Mouse (Mus musculus) heart, embryonic 11.5 days (tissue): ENCODE measurements around the gene Nxt1. TPM values are rescaled to one million over a fixed set of nuclear protein-coding genes. Genes with fewer than 3 reads are reported as not detected.

Source experiments
- ATAC-seq: fragments of 200-750 bp; cut with Nextera tagmentation; replicated peaks from 2 replicates; pipeline ENCODE4 v1.8.0; 2017; ENCODE audit warnings: moderate library complexity; ENCODE audit not compliant: insufficient number of reproducible peaks, low FRiP score, low TSS enrichment
- H3K27ac ChIP-seq: fragments of 300-500 bp; sonication (generic); 2 replicates; pipeline ENCODE4 v1.5.1; 2014; ENCODE audit warnings: mild to moderate bottlenecking, low read depth, low read length
- H3K27me3 ChIP-seq: fragments of 300-500 bp; sonication (generic); 2 replicates; pipeline ENCODE4 v1.6.1; 2014; ENCODE audit warnings: mild to moderate bottlenecking, low read length, mixed read lengths; ENCODE audit not compliant: control insufficient read depth, insufficient read depth
- H3K36me3 ChIP-seq: fragments of 300-500 bp; sonication (generic); 2 replicates; pipeline ENCODE4 v1.6.1; 2014; ENCODE audit warnings: mild to moderate bottlenecking, low read length, moderate library complexity, mixed read lengths; ENCODE audit not compliant: control insufficient read depth, insufficient read depth
- H3K4me1 ChIP-seq: fragments of 300-500 bp; sonication (generic); 2 replicates; pipeline ENCODE4 v1.6.1; 2014; ENCODE audit warnings: low read length; ENCODE audit not compliant: control insufficient read depth, insufficient read depth
- H3K4me2 ChIP-seq: fragments of 300-500 bp; sonication (generic); 2 replicates; pipeline ENCODE4 v1.6.1; 2014; ENCODE audit warnings: mild to moderate bottlenecking, moderate library complexity
- H3K4me3 ChIP-seq: fragments of 300-500 bp; sonication (generic); 2 replicates; pipeline ENCODE4 v1.5.1; 2014; ENCODE audit warnings: low read depth, low read length
- H3K9ac ChIP-seq: fragments of 300-500 bp; sonication (generic); 2 replicates; pipeline ENCODE4 v1.6.1; 2014; ENCODE audit warnings: mild to moderate bottlenecking, low read depth, low read length, moderate library complexity
- H3K9me3 ChIP-seq: fragments of 300-500 bp; sonication (generic); replicated peaks from 2 replicates; pipeline ENCODE4 v1.6.1; 2016; ENCODE audit warnings: low read length; ENCODE audit not compliant: control insufficient read depth
- WGBS: fragments of 180-500 bp; shearing (Covaris S2); extraction: QIAGEN DNeasy Blood & Tissue Kit; methylation state at CpG from one replicate; pipeline ENCODE4 v1.1.7; 2014; ENCODE audit not compliant: insufficient replicate concordance; 5-methylcytosine and 5-hydroxymethylcytosine counted together
- polyA plus RNA-seq: library from polyadenylated mRNA; unstranded; fragments of >200 nt; fragmentation: Nextera tagmentation; extraction: Ambion mirVana; gene quantifications from 2 replicates; pipeline ENCODE4 v1.2.1, GENCODE M21; 2014

The Nxt1 gene
- polyA plus RNA-seq, 1 experiment from 2014 or later: 71.3 TPM

DNA sequence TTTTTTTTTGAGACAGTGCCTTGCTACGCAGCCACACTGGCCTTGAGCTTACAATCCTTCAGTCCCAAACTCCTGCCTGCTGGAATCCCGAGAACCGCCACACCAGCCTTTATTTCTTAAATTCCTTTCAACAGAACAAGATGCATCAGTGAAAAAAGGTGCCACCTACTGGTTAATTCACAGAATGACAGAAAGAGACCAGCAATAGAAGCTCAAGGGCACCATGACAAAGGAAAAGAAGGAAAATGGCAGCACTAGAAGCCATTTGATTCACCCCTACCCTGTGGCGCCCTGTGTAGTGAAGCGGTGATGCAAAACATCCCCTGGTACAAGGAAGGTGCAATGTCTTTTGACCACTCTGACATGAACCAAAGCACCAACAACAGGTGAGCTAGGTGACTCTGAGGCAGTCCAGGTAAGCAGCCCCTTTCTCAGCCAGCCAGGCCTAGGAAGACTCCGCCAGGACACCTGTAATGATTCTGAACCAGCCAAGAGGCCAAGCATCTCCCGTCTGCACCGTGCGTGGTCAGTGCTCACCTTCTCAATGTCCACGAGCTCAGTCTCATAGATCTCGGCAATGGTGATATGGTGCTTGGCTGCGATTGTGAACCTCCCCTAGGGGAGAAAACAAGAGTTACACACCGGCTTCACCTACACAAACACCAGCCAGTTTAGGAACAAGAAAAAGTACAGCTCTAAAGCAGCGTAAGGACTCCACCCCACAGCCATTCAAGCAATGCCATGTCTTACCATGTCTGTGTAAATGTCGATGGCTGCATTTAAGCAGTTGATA is 34.2 kb downstream of the Nxt1 start:
- Histone ChIP-seq H3K9me3 (no peaks in the 10 kb centered on the region), H3K4me3 (no peak overlapping the region), H3K36me3 (no peaks in the 10 kb centered on the region; the same call in 1 of the 2 replicates), H3K9ac (no peak overlapping the region), H3K4me1 (no peaks in the 10 kb centered on the region), H3K27me3 (no peaks in the 10 kb centered on the region), H3K4me2 (no peak overlapping the region), H3K27ac (no peak overlapping the region)
- ATAC-seq: no peak
- WGBS: 76% methylated on average over 15 of the region's 15 CpGs

DNA sequence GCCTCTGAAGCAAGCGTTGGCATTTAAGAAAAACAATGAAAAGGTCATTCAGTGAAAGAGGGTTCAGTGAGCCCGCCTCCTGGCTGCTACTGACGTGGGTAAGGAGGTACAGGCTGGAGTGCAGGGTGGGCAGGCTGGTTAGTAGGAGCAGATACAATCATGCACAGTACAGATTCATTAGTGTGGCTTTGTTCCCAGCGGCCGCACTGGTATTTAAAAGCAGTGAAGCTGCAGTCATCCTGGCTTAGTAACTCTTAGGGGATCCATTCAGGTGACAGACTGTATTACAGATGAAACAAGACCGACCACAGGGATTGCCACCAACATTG is 34.8 kb downstream of the Nxt1 start:
- no peak for ATAC-seq
- no peak overlapping the region for H3K4me2 ChIP-seq
- no peak overlapping the region for H3K27ac ChIP-seq
- H3K27me3 ChIP-seq: no peaks in the 10 kb centered on the region
- no peaks in the 10 kb centered on the region for H3K9me3 ChIP-seq
- no peaks in the 10 kb centered on the region for H3K4me1 ChIP-seq
- WGBS: 86% methylated on average over 6 of the region's 6 CpGs
- no peaks in the 10 kb centered on the region; the same call in 1 of the 2 replicates for H3K36me3 ChIP-seq
- H3K9ac ChIP-seq: no peak overlapping the region
- no peak overlapping the region for H3K4me3 ChIP-seq

DNA sequence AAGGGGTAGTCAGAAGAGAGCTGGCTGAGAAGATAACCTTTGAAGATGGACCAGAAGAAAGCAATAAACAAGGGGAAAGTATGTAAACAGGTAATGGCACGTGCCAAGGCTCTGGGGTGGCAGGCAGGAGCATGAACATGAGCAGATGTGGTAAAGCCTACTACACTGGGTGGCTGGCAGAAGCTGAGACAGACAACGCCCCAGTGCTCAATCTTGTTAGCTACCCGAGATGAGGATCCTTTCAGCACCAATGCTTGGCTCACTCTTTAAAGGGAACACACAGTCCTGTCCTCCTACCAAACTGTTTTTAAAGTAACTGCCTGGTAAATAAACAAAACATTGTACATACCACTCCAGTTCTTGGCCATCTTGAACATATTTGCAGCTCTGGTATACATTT is 39.9 kb downstream of the Nxt1 start:
- 79% methylated on average over 3 of the region's 3 CpGs for WGBS
- no peaks in the 10 kb centered on the region for H3K27me3 ChIP-seq
- no peak for ATAC-seq
- H3K4me2 ChIP-seq: no peak overlapping the region
- H3K27ac ChIP-seq: no peak overlapping the region
- H3K4me3 ChIP-seq: no peak overlapping the region
- H3K9ac ChIP-seq: no peak overlapping the region
- H3K36me3 ChIP-seq: no peaks in the 10 kb centered on the region; the same call in 1 of the 2 replicates
- 0 out of 2 replicates have a peak, but pooled peaks cover 3% of the 10 kb centered on the region for H3K4me1 ChIP-seq
- no peaks in the 10 kb centered on the region for H3K9me3 ChIP-seq

DNA sequence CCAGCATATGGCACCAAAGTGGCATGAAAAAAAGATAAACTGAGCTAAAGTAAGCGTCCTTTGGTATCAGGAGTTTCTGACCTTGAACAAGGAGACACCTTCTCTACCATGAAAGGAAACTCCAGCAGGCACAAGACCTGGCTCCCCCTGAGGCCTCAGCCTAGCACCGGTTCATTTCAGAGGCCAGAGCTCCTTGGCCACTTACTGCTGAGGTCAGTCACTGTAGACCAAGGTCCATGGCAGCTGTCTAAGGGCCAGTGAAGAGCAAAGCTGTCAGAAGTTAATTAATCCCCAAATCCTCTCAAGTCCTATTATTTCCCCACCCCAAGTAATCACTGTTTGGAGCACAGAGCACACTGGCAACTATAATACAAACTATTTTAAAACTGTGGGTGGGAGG is 44.7 kb downstream of the Nxt1 start:
- no peaks in the 10 kb centered on the region for H3K36me3 ChIP-seq
- no peak overlapping the region for H3K4me2 ChIP-seq
- no peak overlapping the region for H3K4me3 ChIP-seq
- H3K27me3 ChIP-seq: no peaks in the 10 kb centered on the region
- no peak overlapping the region for H3K9ac ChIP-seq
- ATAC-seq: no peak
- H3K9me3 ChIP-seq: no peaks in the 10 kb centered on the region
- WGBS: 44% methylated on average over 2 of the region's 2 CpGs
- H3K4me1 ChIP-seq: 0 out of 2 replicates have a peak, but pooled peaks cover 6% of the 10 kb centered on the region
- H3K27ac ChIP-seq: no peak overlapping the region

DNA sequence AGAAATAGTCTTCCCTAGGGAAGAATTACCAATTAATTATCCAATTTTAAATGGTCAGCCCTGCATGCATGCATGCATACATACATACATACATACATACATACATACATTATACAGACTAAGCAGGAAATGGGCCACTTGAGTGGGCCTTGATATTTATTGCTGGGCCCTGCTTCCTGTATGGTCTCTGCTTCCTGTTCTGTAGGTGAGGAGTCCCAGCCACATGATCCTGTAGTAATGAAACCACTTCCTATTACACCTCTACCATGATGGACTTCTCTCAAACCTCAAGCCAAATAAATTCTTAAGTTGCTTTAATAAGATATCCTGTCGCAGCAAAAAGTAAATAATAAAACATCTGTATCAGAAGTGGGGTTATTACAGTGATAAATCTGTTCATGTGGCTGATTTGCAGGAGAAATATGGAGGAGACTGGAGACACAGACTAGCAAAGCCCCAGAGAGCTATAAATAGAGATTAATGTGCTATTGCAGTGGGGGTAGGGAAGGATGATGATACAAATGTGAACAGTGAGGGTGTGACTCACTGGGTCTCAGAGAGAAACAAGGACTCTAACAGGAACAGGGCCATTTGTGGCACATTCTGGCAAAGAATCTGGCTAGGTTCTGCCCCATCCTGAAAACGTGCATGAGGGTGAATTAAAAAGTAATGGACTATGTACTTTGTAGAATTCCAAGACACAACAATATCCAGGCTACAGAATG is 47.0 kb downstream of the Nxt1 start:
- ATAC-seq: no peak
- H3K36me3 ChIP-seq: no peaks in the 10 kb centered on the region
- no peaks in the 10 kb centered on the region for H3K27me3 ChIP-seq
- no peak overlapping the region for H3K9ac ChIP-seq
- 69% methylated on average over 2 of the region's 2 CpGs for WGBS
- no peak overlapping the region for H3K27ac ChIP-seq
- H3K4me2 ChIP-seq: no peak overlapping the region
- no peaks in the 10 kb centered on the region for H3K9me3 ChIP-seq
- no peak overlapping the region for H3K4me3 ChIP-seq
- H3K4me1 ChIP-seq: 0 out of 2 replicates have a peak, but pooled peaks cover 6% of the 10 kb centered on the region

Other genes with a start within 250 kb of the Nxt1 start
- 22.9 and 23.1 TPM in 2 replicates for gene Cd93, start 229.0 kb upstream of the Nxt1 start, polyA plus RNA-seq
- gene Gzf1, start 8.4 kb downstream of the Nxt1 start, polyA plus RNA-seq: 14.7 and 16.2 TPM in 2 replicates
- gene Napb, start 59.9 kb downstream of the Nxt1 start, polyA plus RNA-seq: 2.2 and 2.4 TPM in 2 replicates
- not detected in 2 replicates for gene Cstl1, start 77.8 kb downstream of the Nxt1 start, polyA plus RNA-seq
- gene Cst11, start 98.9 kb downstream of the Nxt1 start, polyA plus RNA-seq: not detected in 2 replicates
- gene 8030411F24Rik, start 109.4 kb downstream of the Nxt1 start, polyA plus RNA-seq: not detected in 2 replicates
- gene Cst12, start 116.8 kb downstream of the Nxt1 start, polyA plus RNA-seq: not detected in 2 replicates
- gene Cst8, start 126.2 kb downstream of the Nxt1 start, polyA plus RNA-seq: not detected in 2 replicates
- gene Cst13, start 147.5 kb downstream of the Nxt1 start, polyA plus RNA-seq: not detected in 2 replicates
- gene Cst9, start 162.5 kb downstream of the Nxt1 start, polyA plus RNA-seq: 1.9 and 2.3 TPM in 2 replicates
- gene 9230104L09Rik, start 192.4 kb downstream of the Nxt1 start, polyA plus RNA-seq: not detected in 2 replicates
- gene Cst3, start 203.1 kb downstream of the Nxt1 start, polyA plus RNA-seq: 812 and 876 TPM in 2 replicates